Mouse (Mus musculus): ENCODE measurements around the gene Plbd1.

GRCm38 (mm10) chr6:136669274-136669673 lies 7.5 kb upstream of the Plbd1 start:
- no peak for TF ChIP-seq CTCF (IDR thresholded peaks at IDR 0.05; ENCODE audit: low read depth)
- TF ChIP-seq EP300 (optimal IDR thresholded peaks at IDR 0.05): no peak

All from stomach, postnatal 0 days (tissue).